Mouse (Mus musculus): ENCODE measurements at regions not wholly inside any gene's neighbourhood (a gene's known extent, or its start where the extent isn't known, plus 50 kb on each side); places are given as distances from the start of the nearest gene placed in this dataset.

GRCm38 (mm10) chr13:118280956-118281355, 105.5 kb upstream of the B430218F22Rik start:
- DNase-seq (ENCODE audit: low spot score) (no peak), ATAC-seq (ENCODE audit: low FRiP score, low read depth) (no peak)
- Histone ChIP-seq H3K4me1 (ENCODE audit: control insufficient read depth, insufficient read depth, low read length) (no peaks in the 10 kb centered on the region), H3K4me2 (replicated peaks; ENCODE audit: low read depth, low read length, severe bottlenecking) (no peak overlapping the region), H3K9me3 (ENCODE audit: control insufficient read depth, low read length) (no peaks in the 10 kb centered on the region), H3K9ac (ENCODE audit: low read depth, low read length, severe bottlenecking) (no peak overlapping the region), H3K27ac (replicated peaks; ENCODE audit: low read depth, low read length) (no peak overlapping the region), H3K27me3 (ENCODE audit: control insufficient read depth, insufficient read depth, low read length) (no peaks in the 10 kb centered on the region), H3K4me3 (replicated peaks; ENCODE audit: low read length) (no peak overlapping the region), H3K36me3 (ENCODE audit: control insufficient read depth, insufficient read depth, low read length) (no peaks in the 10 kb centered on the region)
- 59% methylated on average over 2 of the region's 2 CpGs for WGBS
- TF ChIP-seq POLR2A (IDR thresholded peaks at IDR 0.05; ENCODE audit: borderline replicate concordance, extremely low read depth, insufficient read depth, insufficient read length) = no peak

DNA sequence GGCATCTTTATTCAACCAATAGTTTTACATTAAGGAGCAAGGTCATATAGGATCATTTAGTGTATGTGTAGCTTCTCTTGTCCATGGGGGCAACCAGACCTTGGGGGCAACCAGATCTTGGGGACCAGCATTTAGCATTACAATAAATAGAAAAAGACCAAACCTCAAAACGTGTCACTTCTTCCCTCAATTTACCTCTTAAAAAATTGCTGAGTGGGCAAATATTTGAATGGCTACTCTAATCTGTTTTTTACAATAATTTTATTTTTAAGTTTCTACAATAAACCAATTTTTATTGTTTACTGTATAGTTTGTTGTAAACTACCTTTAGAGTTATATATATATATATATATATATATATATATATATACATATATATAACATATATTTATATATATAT, 92.7 kb upstream of the B430218F22Rik start:
- no peak overlapping the region for H3K4me2 ChIP-seq (replicated peaks; ENCODE audit: low read depth, low read length, severe bottlenecking)
- no peak overlapping the region for H3K4me3 ChIP-seq (replicated peaks; ENCODE audit: low read length)
- DNase-seq (ENCODE audit: low spot score) = no peak
- no peaks in the 10 kb centered on the region for H3K36me3 ChIP-seq (ENCODE audit: control insufficient read depth, insufficient read depth, low read length)
- no peaks in the 10 kb centered on the region for H3K27me3 ChIP-seq (ENCODE audit: control insufficient read depth, insufficient read depth, low read length)
- H3K4me1 ChIP-seq (ENCODE audit: control insufficient read depth, insufficient read depth, low read length) = no peaks in the 10 kb centered on the region
- no peak overlapping the region for H3K27ac ChIP-seq (replicated peaks; ENCODE audit: low read depth, low read length)
- 77% methylated on average over 1 of the region's 1 CpGs for WGBS
- no peak overlapping the region for H3K9ac ChIP-seq (ENCODE audit: low read depth, low read length, severe bottlenecking)
- no peak for TF ChIP-seq POLR2A (IDR thresholded peaks at IDR 0.05; ENCODE audit: borderline replicate concordance, extremely low read depth, insufficient read depth, insufficient read length)
- no peaks in the 10 kb centered on the region for H3K9me3 ChIP-seq (ENCODE audit: control insufficient read depth, low read length)
- no peak for ATAC-seq (ENCODE audit: low FRiP score, low read depth)

GRCm38 (mm10) chr13:118310080-118310479, 76.3 kb upstream of the B430218F22Rik start:
- H3K27ac ChIP-seq (replicated peaks; ENCODE audit: low read depth, low read length) = no peak overlapping the region
- no peaks in the 10 kb centered on the region for H3K4me1 ChIP-seq (ENCODE audit: control insufficient read depth, insufficient read depth, low read length)
- H3K4me3 ChIP-seq (replicated peaks; ENCODE audit: low read length) = no peak overlapping the region
- H3K4me2 ChIP-seq (replicated peaks; ENCODE audit: low read depth, low read length, severe bottlenecking) = no peak overlapping the region
- ATAC-seq (ENCODE audit: low FRiP score, low read depth) = no peak
- H3K9ac ChIP-seq (ENCODE audit: low read depth, low read length, severe bottlenecking) = no peak overlapping the region
- H3K27me3 ChIP-seq (ENCODE audit: control insufficient read depth, insufficient read depth, low read length) = no peaks in the 10 kb centered on the region
- WGBS = 97% methylated on average over 1 of the region's 1 CpGs
- TF ChIP-seq POLR2A (IDR thresholded peaks at IDR 0.05; ENCODE audit: borderline replicate concordance, extremely low read depth, insufficient read depth, insufficient read length) = no peak
- H3K36me3 ChIP-seq (ENCODE audit: control insufficient read depth, insufficient read depth, low read length) = no peaks in the 10 kb centered on the region
- no peaks in the 10 kb centered on the region for H3K9me3 ChIP-seq (ENCODE audit: control insufficient read depth, low read length)
- DNase-seq (ENCODE audit: low spot score) = no peak

GRCm38 (mm10) chr13:118313676-118314075, 72.8 kb upstream of the B430218F22Rik start:
- Histone ChIP-seq H3K27ac (replicated peaks; ENCODE audit: low read depth, low read length) (no peak overlapping the region), H3K4me1 (ENCODE audit: control insufficient read depth, insufficient read depth, low read length) (no peaks in the 10 kb centered on the region), H3K9ac (ENCODE audit: low read depth, low read length, severe bottlenecking) (no peak overlapping the region), H3K9me3 (ENCODE audit: control insufficient read depth, low read length) (no peaks in the 10 kb centered on the region), H3K27me3 (ENCODE audit: control insufficient read depth, insufficient read depth, low read length) (no peaks in the 10 kb centered on the region), H3K4me3 (replicated peaks; ENCODE audit: low read length) (no peak overlapping the region), H3K36me3 (ENCODE audit: control insufficient read depth, insufficient read depth, low read length) (no peaks in the 10 kb centered on the region), H3K4me2 (replicated peaks; ENCODE audit: low read depth, low read length, severe bottlenecking) (no peak overlapping the region)
- DNase-seq (ENCODE audit: low spot score) = no peak
- 83% methylated on average over 4 of the region's 4 CpGs for WGBS
- no peak for TF ChIP-seq POLR2A (IDR thresholded peaks at IDR 0.05; ENCODE audit: borderline replicate concordance, extremely low read depth, insufficient read depth, insufficient read length)
- no peak for ATAC-seq (ENCODE audit: low FRiP score, low read depth)

All from limb, embryonic 14.5 days (tissue).